In the genomic region with DNA sequence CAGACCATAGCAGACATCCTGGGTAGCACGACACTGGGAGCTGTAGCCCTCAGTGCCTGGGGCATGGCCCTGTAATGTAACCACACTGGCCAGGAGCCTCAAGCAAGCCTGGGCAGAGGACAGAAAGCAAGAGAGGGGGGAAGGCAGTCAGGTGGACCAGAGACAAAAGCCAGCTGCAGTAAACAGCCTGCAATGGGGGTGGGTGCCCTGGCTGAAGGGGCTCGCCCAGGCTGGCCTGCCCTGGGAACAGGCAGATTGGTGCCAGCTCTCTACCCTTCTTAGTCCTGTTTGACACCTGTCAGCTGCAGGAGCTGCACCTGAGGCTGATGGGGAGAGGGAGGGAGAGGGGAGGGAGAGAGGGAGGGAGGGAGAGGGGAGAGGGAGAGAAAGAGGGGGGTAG, we compare ENCODE assay signal across 17 mouse cellular contexts. TPM values are rescaled to one million over a fixed set of nuclear protein-coding genes. Genes with fewer than 3 reads are reported as not detected.
DNase-seq lines count a peak whose midpoint lies in the region; ATAC-seq and TF ChIP-seq lines count a peak whose summit lies in the region.
"Had no signal": no experiment of that assay in that cellular context is flagged by ENCODE, and none has a peak within 500 bp of the region (broad histone marks: within the 10 kb centered on the region; RNA-seq: fewer than 3 reads in every experiment).

No protein-coding gene starts in this region.

- peak overlapping the region; percentile 57 for H3K27ac ChIP-seq in left cerebral cortex, adult 2 months
- H3K27ac ChIP-seq in CH12.LX (ENCODE audit: insufficient read depth, low read depth) (peak overlapping the region; percentile 2; the same call in 1 of the 2 replicates), MEL (ENCODE audit: control insufficient read depth, low read depth, low read length) (peak overlapping the region; percentile 57)
- H3K27ac ChIP-seq in liver, embryonic 12.5 days: peak overlapping the region; percentile 92

- no peak for ATAC-seq in liver, embryonic 12.5 days
- no peak for ATAC-seq in granulocyte monocyte progenitor cell, adult 5-6 weeks (replicated peaks; ENCODE audit: poor library complexity, severe bottlenecking)

- no peaks in the 10 kb centered on the region for H3K27me3 ChIP-seq in CH12.LX (replicated peaks)
- no peaks in the 10 kb centered on the region for H3K27me3 ChIP-seq in MEL (ENCODE audit: control insufficient read depth in 1 of 2, insufficient read depth in 2 of 2, low read length in 2 of 2)
- no peaks in the 10 kb centered on the region for H3K27me3 ChIP-seq in liver, embryonic 12.5 days (replicated peaks)

- no peak for DNase-seq in left cerebral cortex, adult 2 months (ENCODE audit: extremely low spot score in 1 of 2, low spot score in 2 of 2)
- no peak for DNase-seq in left cerebral cortex, postnatal 10 days (ENCODE audit: extremely low spot score in 1 of 2, low spot score in 2 of 2)
- peak; percentile 61 for DNase-seq in CH12.LX (ENCODE audit: extremely low read depth)
- DNase-seq in MEL (ENCODE audit: low read depth, low spot score): no peak
- DNase-seq in adrenal gland, adult 2 months: no peak
- no peak for DNase-seq in gastrocnemius, adult 18-20 months (ENCODE audit: low spot score)
- DNase-seq: adrenal gland, adult 8-10 months; cerebellum, adult 9-11 months; heart, postnatal 4 days; kidney, adult 8-10 months; lung, adult 2 months; thymus, postnatal 4 days had no signal

- H3K79me2 ChIP-seq in CH12.LX (replicated peaks; ENCODE audit: control insufficient read depth, extremely low read depth, insufficient read depth, poor library complexity, severe bottlenecking): no peaks in the 10 kb centered on the region
- H3K79me2 ChIP-seq in MEL (ENCODE audit: control insufficient read depth, insufficient read depth, low read length, poor library complexity): peaks cover 90% of the 10 kb centered on the region

- intact Hi-C loops in left cerebral cortex, adult 2 months (cut with DNase I): no loop called here
- intact Hi-C loops in left cerebral cortex, postnatal 10 days (cut with DNase I): no loop called here

- TF ChIP-seq RAD21 in CH12.LX (IDR thresholded peaks at IDR 0.05; ENCODE audit: low read depth, low read length): no peak
- no peak for TF ChIP-seq RAD21 in MEL (IDR thresholded peaks at IDR 0.05; ENCODE audit: low read depth, low read length)

- H3K4me2 ChIP-seq in CH12.LX (ENCODE audit: insufficient read depth, low read depth, poor library complexity, severe bottlenecking): no peak overlapping the region; the same call in 1 of the 2 replicates
- H3K4me2 ChIP-seq in liver, embryonic 12.5 days: peak overlapping the region; percentile 32
- H3K4me2 ChIP-seq: heart, embryonic 11.5 days had no signal

- no peak for TF ChIP-seq CTCF in left cerebral cortex, adult 2 months (IDR thresholded peaks at IDR 0.05)
- TF ChIP-seq CTCF in CH12.LX (conservative IDR thresholded peaks at IDR 0.05 in 1 of 2, IDR thresholded peaks at IDR 0.05 in 1 of 2; ENCODE audit: low read depth in 2 of 2, low read length in 2 of 2) (no peak), MEL (IDR thresholded peaks at IDR 0.05 in 2 of 3, conservative IDR thresholded peaks at IDR 0.05 in 1 of 3; ENCODE audit: control insufficient read depth in 1 of 3, insufficient read depth in 1 of 3, low read depth in 2 of 3, low read length in 3 of 3, poor library complexity in 1 of 3, severe bottlenecking in 1 of 3) (no peak)

- H3K9ac ChIP-seq in CH12.LX (ENCODE audit: insufficient read depth, low read depth): no peak overlapping the region
- H3K9ac ChIP-seq in MEL (ENCODE audit: control insufficient read depth, low read depth, low read length, poor library complexity, severe bottlenecking): peak overlapping the region; percentile 18
- peak overlapping the region; percentile 67 for H3K9ac ChIP-seq in liver, embryonic 12.5 days

- H3K36me3 ChIP-seq in CH12.LX (replicated peaks in 1 of 2; ENCODE audit: control insufficient read depth in 1 of 2, insufficient read depth in 1 of 2, low read length in 1 of 2) (peaks cover 0 to 70% of the 10 kb centered on the region in 2 experiments), MEL (ENCODE audit: control insufficient read depth in 1 of 2, insufficient read depth in 2 of 2, low read length in 2 of 2) (peaks cover 32 to 94% of the 10 kb centered on the region in 2 experiments)
- peaks cover 68% of the 10 kb centered on the region for H3K36me3 ChIP-seq in liver, embryonic 12.5 days

- H3K4me1 ChIP-seq in CH12.LX (ENCODE audit: control insufficient read depth in 1 of 2, insufficient read depth in 2 of 2) (peaks cover 42 to 98% of the 10 kb centered on the region in 2 experiments), MEL (ENCODE audit: control insufficient read depth in 1 of 2, insufficient read depth in 2 of 2, low read length in 2 of 2) (peaks cover 68 to 88% of the 10 kb centered on the region in 2 experiments)
- peaks cover 99% of the 10 kb centered on the region for H3K4me1 ChIP-seq in liver, embryonic 12.5 days

- dilution Hi-C loops in CH12.LX (cut with MboI; ENCODE audit: extremely low pct_ligation_motif_present, extremely low pct_unique_long_range_greater_than_20kb, low sequenced_read_pairs): no loop called here

- no peaks in the 10 kb centered on the region for H3K9me3 ChIP-seq in CH12.LX (replicated peaks; ENCODE audit: low read length)
- H3K9me3 ChIP-seq in MEL (replicated peaks; ENCODE audit: insufficient read depth, low read length): no peaks in the 10 kb centered on the region
- no peaks in the 10 kb centered on the region for H3K9me3 ChIP-seq in liver, embryonic 12.5 days (replicated peaks)

- in situ Hi-C loops in CH12.LX (cut with MboI; ENCODE audit: low pct_ligation_motif_present, low pct_unique_long_range_greater_than_20kb, low sequenced_read_pairs): no loop called here

- TF ChIP-seq POLR2A in CH12.LX (IDR thresholded peaks at IDR 0.05; ENCODE audit: low read depth, low read length): no peak
- TF ChIP-seq POLR2A in MEL (IDR thresholded peaks at IDR 0.05; ENCODE audit: control insufficient read depth in 1 of 2, insufficient read depth in 1 of 2, low read depth in 1 of 2, low read length in 2 of 2, poor library complexity in 1 of 2): no peak

- WGBS in liver, embryonic 12.5 days (ENCODE audit: insufficient replicate concordance): 58% methylated on average over 2 of the region's 2 CpGs

- no peak overlapping the region for H3K4me3 ChIP-seq in left cerebral cortex, adult 2 months
- H3K4me3 ChIP-seq in CH12.LX (replicated peaks in 1 of 3; ENCODE audit: low read depth in 2 of 3, low read length in 2 of 3, poor library complexity in 1 of 3) (peak overlapping the region in 1 of 3 experiments; percentile 4), MEL (ENCODE audit: control insufficient read depth in 1 of 2, insufficient read depth in 1 of 2, low read depth in 2 of 2, low read length in 2 of 2) (no peak overlapping the region)
- no peak overlapping the region for H3K4me3 ChIP-seq in liver, embryonic 12.5 days

- TF ChIP-seq EP300 in CH12.LX (IDR thresholded peaks at IDR 0.05; ENCODE audit: low read length) (no peak; the same call in 1 of the 2 replicates), MEL (IDR thresholded peaks at IDR 0.05; ENCODE audit: low read depth in 1 of 2, low read length in 2 of 2) (no peak)

TF ChIP-seq in CH12.LX, 34 proteins besides CTCF, POLR2A, EP300 and RAD21 (continues in another document):
- TF ChIP-seq MEF2A (IDR thresholded peaks at IDR 0.05; ENCODE audit: borderline replicate concordance, low read depth, low read length): peak; percentile 49; the same call in 1 of the 2 replicates
- TF ChIP-seq MAFK (IDR thresholded peaks at IDR 0.05; ENCODE audit: insufficient replicate concordance, low read length): no peak
- no peak for TF ChIP-seq USF1 (IDR thresholded peaks at IDR 0.05; ENCODE audit: low read depth, low read length)
- no peak for TF ChIP-seq UBTF (IDR thresholded peaks at IDR 0.05; ENCODE audit: low read depth, low read length)

TF ChIP-seq in MEL, 35 proteins besides CTCF, POLR2A, EP300 and RAD21 (continues in another document):
- TF ChIP-seq MEF2A (IDR thresholded peaks at IDR 0.05; ENCODE audit: extremely low read depth, insufficient replicate concordance, low read depth, low read length, poor library complexity, severe bottlenecking) (no peak), USF1 (IDR thresholded peaks at IDR 0.05; ENCODE audit: low read depth, low read length) (no peak), CHD1 (IDR thresholded peaks at IDR 0.05; ENCODE audit: low read depth, low read length) (0 out of 2 replicates have a peak, but pooled peaks have one; percentile 38), BHLHE40 (IDR thresholded peaks at IDR 0.05; ENCODE audit: borderline replicate concordance, low read depth, low read length) (no peak)

RNA-seq across cellular contexts. Expression of gene Bcl11a, which starts 50.1 kb away (rescaled TPM):
- total RNA-seq in left cerebral cortex, adult 2 months (2021): 100 to 1,000 TPM; 101 to 103 TPM
- 100 to 1,000 TPM; 142 to 145 TPM for total RNA-seq in left cerebral cortex, postnatal 10 days (2021)
- total RNA-seq in CH12.LX (2012; rRNA removed): 6.8 and 9.0 TPM in 2 replicates
- 13.4 and 13.9 TPM in 2 replicates for total RNA-seq in CH12.LX (2014; rRNA removed)
- polyA plus RNA-seq in CH12.LX (2012; ENCODE audit: insufficient read length, low read depth): 52.1 and 57.9 TPM in 2 replicates
- total RNA-seq in MEL (2012; rRNA removed): 37.0 and 43.8 TPM in 2 replicates
- polyA plus RNA-seq in MEL (2012; ENCODE audit: insufficient read depth in 1 of 2, insufficient read length in 2 of 2, low read depth in 1 of 2, low replicate concordance in 2 of 2, missing spikeins in 1 of 2): 100 to 1,000 TPM in 1 of 2 experiments, 10 to 100 TPM in 1; 83.8 to 112 TPM
- 53.4 and 53.5 TPM in 2 replicates for polyA plus RNA-seq in liver, embryonic 12.5 days (2016; fragmentation: Nextera tagmentation; extraction: Ambion mirVana)
- total RNA-seq in adrenal gland, adult 2 months (2021): 1 to 10 TPM; 4.3 to 5.9 TPM
- 0.80 and 0.81 TPM in 2 replicates for polyA plus RNA-seq in adrenal gland, adult 2 months (2012; rRNA removed)
- total RNA-seq in granulocyte monocyte progenitor cell, adult 5-6 weeks (2014; fragmentation: Nextera tagmentation): 33.7 and 44.4 TPM in 2 replicates
- 10.0 and 16.0 TPM in 2 replicates for total RNA-seq in granulocyte monocyte progenitor cell, adult 5-6 weeks (2017)
- under 1 TPM in 1 of 2 experiments, not detected in 1; 0.05 TPM for total RNA-seq in gastrocnemius, adult 18-20 months (2021)

RNA-seq across cellular contexts. Expression of gene A830031A19Rik, which starts 53.1 kb away (rescaled TPM):
- 1 to 10 TPM in 1 of 2 experiments, under 1 TPM in 1; 0.82 to 1.4 TPM for total RNA-seq in left cerebral cortex, adult 2 months (2021)
- under 1 TPM; 0.49 to 0.94 TPM for total RNA-seq in left cerebral cortex, postnatal 10 days (2021)
- total RNA-seq in CH12.LX (2012; rRNA removed) (not detected in 2 replicates), CH12.LX (2014; rRNA removed) (not detected in 2 replicates), MEL (2012; rRNA removed) (not detected in 2 replicates)
- polyA plus RNA-seq in CH12.LX (2012; ENCODE audit: insufficient read length, low read depth) (not detected in 2 replicates), MEL (2012; ENCODE audit: insufficient read depth in 1 of 2, insufficient read length in 2 of 2, low read depth in 1 of 2, low replicate concordance in 2 of 2, missing spikeins in 1 of 2) (not detected)
- polyA plus RNA-seq in liver, embryonic 12.5 days (2016; fragmentation: Nextera tagmentation; extraction: Ambion mirVana): not detected in 2 replicates
- not detected for total RNA-seq in adrenal gland, adult 2 months (2021)
- polyA plus RNA-seq in adrenal gland, adult 2 months (2012; rRNA removed): not detected in 2 replicates
- total RNA-seq in granulocyte monocyte progenitor cell, adult 5-6 weeks (2014; fragmentation: Nextera tagmentation): not detected in 2 replicates
- total RNA-seq in granulocyte monocyte progenitor cell, adult 5-6 weeks (2017): not detected in 2 replicates
- not detected for total RNA-seq in gastrocnemius, adult 18-20 months (2021)
- total RNA-seq: adrenal gland, adult 8-10 months; gastrocnemius, adult 8-10 months; heart, postnatal 4 days had no signal
- polyA plus RNA-seq: heart, embryonic 11.5 days; lung, adult 2 months; stomach, embryonic 14.5 days had no signal

Comparison
In these comparisons a context has a peak if more than half of its experiments do, and no peak if none do; other contexts are left out.
1. H3K27ac ChIP-seq: peak in every context shown above with its lines; median percentile 92 in liver, embryonic 12.5 days; 57 in left cerebral cortex, adult 2 months; 57 in MEL; 2 in CH12.LX.
2. RNA of gene Bcl11a, which starts 50.1 kb away (total RNA-seq): 142 to 145 TPM in left cerebral cortex, postnatal 10 days, 101 to 103 TPM in left cerebral cortex, adult 2 months, 37.0 to 43.8 TPM in MEL, 10.0 to 44.4 TPM in granulocyte monocyte progenitor cell, adult 5-6 weeks, 6.8 to 13.9 TPM in CH12.LX and 4.3 to 5.9 TPM in adrenal gland, adult 2 months; 0.05 TPM in gastrocnemius, adult 18-20 months; every median in the first group is over 4 times any median in the second.